Mouse (Mus musculus): ENCODE measurements around the gene Mitf. TPM values are rescaled to one million over a fixed set of nuclear protein-coding genes. Genes with fewer than 3 reads are reported as not detected.

Gene Mitf
- total and polyA plus RNA-seq, 3 experiments: 0.33 TPM; not detected in 2

DNA sequence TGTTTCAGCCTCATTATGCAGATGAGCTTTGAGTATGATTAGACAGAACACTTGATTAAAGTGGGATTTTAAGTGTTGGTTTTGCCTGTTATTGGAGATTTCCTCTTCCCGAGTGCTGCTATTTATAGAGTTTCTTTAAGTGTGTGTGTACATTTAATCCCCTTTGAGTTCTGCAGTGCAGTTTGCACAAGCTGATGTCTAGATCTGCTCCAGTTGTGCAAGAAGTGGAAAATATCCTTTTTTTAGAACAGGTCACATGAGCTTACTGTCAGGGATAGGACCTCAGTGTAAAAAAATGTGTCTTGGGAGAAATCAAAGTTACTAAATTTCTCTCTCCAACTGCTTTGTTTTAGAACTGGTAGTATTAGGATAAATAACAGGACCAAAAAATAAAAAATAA lies 8.9 kb downstream of the Mitf start:
- peaks cover 34% of the 10 kb centered on the region for H3K9me3 ChIP-seq (replicated peaks)
- H3K36me3 ChIP-seq (replicated peaks): no peaks in the 10 kb centered on the region
- TF ChIP-seq CTCF (IDR thresholded peaks at IDR 0.05; ENCODE audit: low read depth, low read length): no peak
- no peak for TF ChIP-seq GATA2 (IDR thresholded peaks at IDR 0.05; ENCODE audit: borderline replicate concordance, low read depth, low read length)
- no peak for TF ChIP-seq GATA1 (IDR thresholded peaks at IDR 0.05; ENCODE audit: borderline replicate concordance, low read length)
- TF ChIP-seq POLR2AphosphoS5 (IDR thresholded peaks at IDR 0.05; ENCODE audit: insufficient replicate concordance, low read depth, low read length): no peak
- TF ChIP-seq TAL1 (conservative IDR thresholded peaks at IDR 0.05; ENCODE audit: low read depth, low read length): no peak
- DNase-seq (ENCODE audit: low spot score) (no peak), ATAC-seq (ENCODE audit: extremely low read depth, insufficient number of reproducible peaks, low FRiP score, poor library complexity, severe bottlenecking) (no peak)
- H3K4me1 ChIP-seq (ENCODE audit: insufficient read depth, low read depth, low read length): no peaks in the 10 kb centered on the region
- no peak overlapping the region for H3K4me3 ChIP-seq (ENCODE audit: low read depth, low read length)
- no peaks in the 10 kb centered on the region for H3K27me3 ChIP-seq (ENCODE audit: insufficient read depth, low read length)

DNA sequence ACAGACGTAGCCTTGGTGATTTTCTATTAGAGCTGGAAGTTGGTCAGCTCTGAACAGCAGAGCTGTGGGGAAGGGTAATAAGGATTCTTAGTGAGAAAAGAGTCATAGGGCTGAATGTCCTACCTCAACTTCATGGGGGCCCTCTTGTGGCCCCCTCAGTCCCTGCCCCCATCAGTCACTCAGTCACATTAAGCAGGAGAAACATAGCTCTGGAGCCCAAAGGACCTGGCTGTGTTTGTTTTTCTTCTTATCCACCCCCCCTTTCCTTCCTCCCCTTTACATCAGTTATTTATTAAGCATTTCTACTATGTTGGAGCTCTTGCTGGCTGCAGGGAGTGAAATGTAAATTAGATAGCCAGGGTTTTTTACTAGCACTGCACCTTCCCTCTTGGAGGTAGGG lies 10.0 kb downstream of the Mitf start:
- TF ChIP-seq TAL1 (conservative IDR thresholded peaks at IDR 0.05; ENCODE audit: low read depth, low read length) (no peak), POLR2AphosphoS5 (IDR thresholded peaks at IDR 0.05; ENCODE audit: insufficient replicate concordance, low read depth, low read length) (no peak), GATA1 (IDR thresholded peaks at IDR 0.05; ENCODE audit: borderline replicate concordance, low read length) (no peak), CTCF (IDR thresholded peaks at IDR 0.05; ENCODE audit: low read depth, low read length) (no peak), GATA2 (IDR thresholded peaks at IDR 0.05; ENCODE audit: borderline replicate concordance, low read depth, low read length) (no peak)
- H3K36me3 ChIP-seq (replicated peaks): no peaks in the 10 kb centered on the region
- H3K9me3 ChIP-seq (replicated peaks): peaks cover 36% of the 10 kb centered on the region
- no peak for DNase-seq (ENCODE audit: low spot score)
- H3K4me3 ChIP-seq (ENCODE audit: low read depth, low read length): no peak overlapping the region
- H3K27me3 ChIP-seq (ENCODE audit: insufficient read depth, low read length): no peaks in the 10 kb centered on the region
- no peak for ATAC-seq (ENCODE audit: extremely low read depth, insufficient number of reproducible peaks, low FRiP score, poor library complexity, severe bottlenecking)
- no peaks in the 10 kb centered on the region for H3K4me1 ChIP-seq (ENCODE audit: insufficient read depth, low read depth, low read length)

DNA sequence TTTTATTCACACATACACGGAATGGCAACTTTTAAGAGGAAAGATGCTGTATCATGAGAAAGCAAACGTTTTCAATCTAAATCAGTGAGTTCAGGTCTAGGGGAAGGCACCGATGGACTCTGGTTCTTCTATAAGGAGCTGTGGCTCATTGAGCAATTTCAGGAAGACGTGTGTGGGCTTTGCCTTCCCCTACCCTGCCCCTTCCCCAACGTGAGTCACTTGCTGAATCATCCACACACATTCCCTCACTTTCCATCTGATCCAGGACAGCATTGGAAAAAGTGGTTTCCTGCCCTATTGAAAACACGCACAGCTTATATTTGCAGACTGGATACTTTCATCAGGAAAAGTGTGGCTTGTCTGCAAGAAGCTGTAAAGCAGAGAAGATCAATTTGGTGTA lies 11.3 kb downstream of the Mitf start:
- no peaks in the 10 kb centered on the region for H3K4me1 ChIP-seq (ENCODE audit: insufficient read depth, low read depth, low read length)

DNA sequence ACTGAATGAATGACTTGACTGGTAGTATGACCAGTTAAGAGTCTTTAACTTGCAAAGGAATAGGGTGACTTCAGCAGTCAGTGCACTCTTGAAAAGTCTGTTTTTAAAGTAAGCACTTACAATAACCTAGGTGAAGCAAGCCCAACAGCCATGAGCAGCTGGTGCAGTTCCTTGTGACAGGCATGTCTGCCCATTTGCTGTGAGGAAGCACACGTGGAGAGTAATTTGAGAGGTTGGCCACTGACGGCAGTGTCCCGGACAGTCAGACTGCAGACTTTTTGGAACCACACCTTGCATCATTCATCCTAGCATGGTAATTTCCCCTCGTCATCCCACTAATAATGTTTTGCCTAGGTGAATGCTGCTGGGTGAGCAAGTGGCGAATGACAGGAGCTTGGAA lies 12.1 kb downstream of the Mitf start:
- Histone ChIP-seq H3K4me3 (ENCODE audit: low read depth, low read length) (no peak overlapping the region), H3K27me3 (ENCODE audit: insufficient read depth, low read length) (no peaks in the 10 kb centered on the region), H3K9me3 (replicated peaks) (peaks cover 44% of the 10 kb centered on the region), H3K4me1 (ENCODE audit: insufficient read depth, low read depth, low read length) (no peaks in the 10 kb centered on the region), H3K36me3 (replicated peaks) (no peaks in the 10 kb centered on the region)
- DNase-seq (ENCODE audit: low spot score) (no peak), ATAC-seq (ENCODE audit: extremely low read depth, insufficient number of reproducible peaks, low FRiP score, poor library complexity, severe bottlenecking) (no peak)
- TF ChIP-seq GATA2 (IDR thresholded peaks at IDR 0.05; ENCODE audit: borderline replicate concordance, low read depth, low read length): no peak
- TF ChIP-seq TAL1 (conservative IDR thresholded peaks at IDR 0.05; ENCODE audit: low read depth, low read length): no peak
- no peak for TF ChIP-seq GATA1 (IDR thresholded peaks at IDR 0.05; ENCODE audit: borderline replicate concordance, low read length)
- no peak for TF ChIP-seq POLR2AphosphoS5 (IDR thresholded peaks at IDR 0.05; ENCODE audit: insufficient replicate concordance, low read depth, low read length)
- TF ChIP-seq CTCF (IDR thresholded peaks at IDR 0.05; ENCODE audit: low read depth, low read length): no peak

More for the DNA sequence above, 11.3 kb downstream of the Mitf start:
- no peak for DNase-seq (ENCODE audit: low spot score)
- TF ChIP-seq CTCF (IDR thresholded peaks at IDR 0.05; ENCODE audit: low read depth, low read length) (no peak), GATA2 (IDR thresholded peaks at IDR 0.05; ENCODE audit: borderline replicate concordance, low read depth, low read length) (no peak), TAL1 (conservative IDR thresholded peaks at IDR 0.05; ENCODE audit: low read depth, low read length) (no peak), GATA1 (IDR thresholded peaks at IDR 0.05; ENCODE audit: borderline replicate concordance, low read length) (no peak), POLR2AphosphoS5 (IDR thresholded peaks at IDR 0.05; ENCODE audit: insufficient replicate concordance, low read depth, low read length) (no peak)
- no peak for ATAC-seq (ENCODE audit: extremely low read depth, insufficient number of reproducible peaks, low FRiP score, poor library complexity, severe bottlenecking)
- Histone ChIP-seq H3K36me3 (replicated peaks) (no peaks in the 10 kb centered on the region), H3K27me3 (ENCODE audit: insufficient read depth, low read length) (no peaks in the 10 kb centered on the region), H3K9me3 (replicated peaks) (peaks cover 44% of the 10 kb centered on the region), H3K4me3 (ENCODE audit: low read depth, low read length) (no peak overlapping the region)

DNA sequence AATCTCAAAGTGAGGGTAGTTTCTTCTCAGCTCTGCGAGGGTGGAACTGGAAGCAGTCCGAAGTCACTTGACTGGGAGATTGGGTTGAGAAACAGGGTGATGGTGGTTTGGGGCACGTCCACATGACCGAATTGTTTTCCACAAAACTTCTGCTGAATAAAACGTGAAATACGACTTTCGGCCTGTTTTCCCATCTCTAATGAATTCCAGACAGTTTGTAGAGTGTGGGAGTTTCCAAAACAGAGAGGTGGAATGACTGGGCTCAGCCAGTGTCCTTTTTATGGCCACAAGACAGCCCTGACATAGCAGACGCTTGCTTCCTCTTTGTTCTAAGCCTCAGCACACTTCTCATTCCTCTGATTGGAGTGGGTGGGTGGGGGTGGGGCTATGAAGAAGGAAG lies 13.7 kb downstream of the Mitf start:
- H3K9me3 ChIP-seq (replicated peaks): peaks cover 42% of the 10 kb centered on the region
- no peak for DNase-seq (ENCODE audit: low spot score)
- H3K27me3 ChIP-seq (ENCODE audit: insufficient read depth, low read length): no peaks in the 10 kb centered on the region
- no peak for TF ChIP-seq POLR2AphosphoS5 (IDR thresholded peaks at IDR 0.05; ENCODE audit: insufficient replicate concordance, low read depth, low read length)
- no peak for TF ChIP-seq CTCF (IDR thresholded peaks at IDR 0.05; ENCODE audit: low read depth, low read length)
- no peak for TF ChIP-seq GATA2 (IDR thresholded peaks at IDR 0.05; ENCODE audit: borderline replicate concordance, low read depth, low read length)
- no peak for TF ChIP-seq GATA1 (IDR thresholded peaks at IDR 0.05; ENCODE audit: borderline replicate concordance, low read length)
- TF ChIP-seq TAL1 (conservative IDR thresholded peaks at IDR 0.05; ENCODE audit: low read depth, low read length): no peak
- no peak for ATAC-seq (ENCODE audit: extremely low read depth, insufficient number of reproducible peaks, low FRiP score, poor library complexity, severe bottlenecking)
- no peaks in the 10 kb centered on the region for H3K4me1 ChIP-seq (ENCODE audit: insufficient read depth, low read depth, low read length)
- no peaks in the 10 kb centered on the region for H3K36me3 ChIP-seq (replicated peaks)
- no peak overlapping the region for H3K4me3 ChIP-seq (ENCODE audit: low read depth, low read length)

DNA sequence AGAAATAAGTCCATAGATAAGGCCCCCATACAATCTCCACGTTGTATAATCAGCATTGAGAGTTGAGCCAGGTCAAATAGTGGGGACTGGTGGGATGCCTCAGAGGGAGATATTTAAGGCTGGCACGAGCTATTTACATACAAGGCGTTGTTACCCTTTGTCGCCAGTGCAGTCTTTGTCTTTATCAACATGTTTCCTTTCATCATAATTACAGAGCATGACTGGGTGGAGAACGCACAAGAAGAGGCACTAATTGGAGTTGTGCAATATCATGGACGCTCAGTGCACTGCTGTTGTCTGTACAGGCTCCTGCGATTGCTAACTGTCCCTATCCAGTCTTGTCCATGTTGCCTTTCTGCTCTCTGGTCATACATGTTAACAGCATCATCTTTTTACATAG lies 15.0 kb downstream of the Mitf start:
- Histone ChIP-seq H3K27me3 (ENCODE audit: insufficient read depth, low read length) (no peaks in the 10 kb centered on the region), H3K4me3 (ENCODE audit: low read depth, low read length) (no peak overlapping the region), H3K4me1 (ENCODE audit: insufficient read depth, low read depth, low read length) (no peaks in the 10 kb centered on the region), H3K9me3 (replicated peaks) (peaks cover 38% of the 10 kb centered on the region), H3K36me3 (replicated peaks) (no peaks in the 10 kb centered on the region)
- ATAC-seq (ENCODE audit: extremely low read depth, insufficient number of reproducible peaks, low FRiP score, poor library complexity, severe bottlenecking) (no peak), DNase-seq (ENCODE audit: low spot score) (no peak)
- no peak for TF ChIP-seq GATA1 (IDR thresholded peaks at IDR 0.05; ENCODE audit: borderline replicate concordance, low read length)
- TF ChIP-seq POLR2AphosphoS5 (IDR thresholded peaks at IDR 0.05; ENCODE audit: insufficient replicate concordance, low read depth, low read length): no peak
- no peak for TF ChIP-seq TAL1 (conservative IDR thresholded peaks at IDR 0.05; ENCODE audit: low read depth, low read length)
- TF ChIP-seq CTCF (IDR thresholded peaks at IDR 0.05; ENCODE audit: low read depth, low read length): no peak
